Mouse (Mus musculus): ENCODE measurements around the gene Pxmp2. TPM values are rescaled to one million over a fixed set of nuclear protein-coding genes. Genes with fewer than 3 reads are reported as not detected.
A peak's percentile ranks its signal among the peaks of the same experiment; 100 is the strongest.

The Pxmp2 gene
- total and polyA plus RNA-seq, 3 experiments: 85.0 to 137 (median 107) TPM

GRCm38 (mm10) chr5:110276910-110277309 is 9.1 kb downstream of the Pxmp2 start:
- H3K36me3 ChIP-seq (ENCODE audit: control insufficient read depth, insufficient read depth, low read length): no peaks in the 10 kb centered on the region
- H3K4me1 ChIP-seq (ENCODE audit: control insufficient read depth, insufficient read depth, low read length): no peaks in the 10 kb centered on the region
- DNase-seq: no peak
- no peaks in the 10 kb centered on the region for H3K27me3 ChIP-seq (ENCODE audit: control insufficient read depth, insufficient read depth, low read length)
- H3K9ac ChIP-seq (ENCODE audit: low read depth, low read length): no peak overlapping the region
- no peak overlapping the region for H3K27ac ChIP-seq
- TF ChIP-seq CTCF (IDR thresholded peaks at IDR 0.05) (no peak), POLR2A (IDR thresholded peaks at IDR 0.05; ENCODE audit: insufficient read depth, low read depth, low read length) (no peak), EP300 (IDR thresholded peaks at IDR 0.05; ENCODE audit: insufficient read depth, low read depth, low read length) (no peak)
- intact Hi-C loops (cut with DNase I): no loop called here
- no peaks in the 10 kb centered on the region for H3K79me2 ChIP-seq (replicated peaks; ENCODE audit: control insufficient read depth, insufficient read depth, low read length)
- 95% methylated on average over 1 of the region's 1 CpGs for WGBS
- H3K4me3 ChIP-seq: no peak overlapping the region

- no peak for DNase-seq
- intact Hi-C loops (cut with DNase I): no loop called here
- Histone ChIP-seq H3K79me2 (replicated peaks; ENCODE audit: control insufficient read depth, insufficient read depth, low read length) (no peaks in the 10 kb centered on the region), H3K27me3 (ENCODE audit: control insufficient read depth, insufficient read depth, low read length) (no peaks in the 10 kb centered on the region), H3K27ac (no peak overlapping the region), H3K36me3 (ENCODE audit: control insufficient read depth, insufficient read depth, low read length) (no peaks in the 10 kb centered on the region), H3K4me3 (no peak overlapping the region), H3K9ac (ENCODE audit: low read depth, low read length) (no peak overlapping the region), H3K4me1 (ENCODE audit: control insufficient read depth, insufficient read depth, low read length) (no peaks in the 10 kb centered on the region)
- WGBS: 74% methylated on average over 2 of the region's 2 CpGs
- no peak for TF ChIP-seq POLR2A (IDR thresholded peaks at IDR 0.05; ENCODE audit: insufficient read depth, low read depth, low read length)
- no peak for TF ChIP-seq EP300 (IDR thresholded peaks at IDR 0.05; ENCODE audit: insufficient read depth, low read depth, low read length)
- no peak for TF ChIP-seq CTCF (IDR thresholded peaks at IDR 0.05)
Observed at GRCm38 (mm10) chr5:110276391-110276790, 9.6 kb downstream of the Pxmp2 start.

GRCm38 (mm10) chr5:110274846-110275245 is 11.1 kb downstream of the Pxmp2 start:
- DNase-seq: no peak
- Histone ChIP-seq H3K4me1 (ENCODE audit: control insufficient read depth, insufficient read depth, low read length) (no peaks in the 10 kb centered on the region), H3K36me3 (ENCODE audit: control insufficient read depth, insufficient read depth, low read length) (no peaks in the 10 kb centered on the region), H3K4me3 (no peak overlapping the region), H3K27me3 (ENCODE audit: control insufficient read depth, insufficient read depth, low read length) (no peaks in the 10 kb centered on the region), H3K27ac (no peak overlapping the region), H3K9ac (ENCODE audit: low read depth, low read length) (no peak overlapping the region), H3K79me2 (replicated peaks; ENCODE audit: control insufficient read depth, insufficient read depth, low read length) (no peaks in the 10 kb centered on the region)
- TF ChIP-seq CTCF (IDR thresholded peaks at IDR 0.05): no peak
- TF ChIP-seq EP300 (IDR thresholded peaks at IDR 0.05; ENCODE audit: insufficient read depth, low read depth, low read length): no peak
- intact Hi-C loops (cut with DNase I): no loop called here
- WGBS: 49% methylated on average over 2 of the region's 2 CpGs

DNA sequence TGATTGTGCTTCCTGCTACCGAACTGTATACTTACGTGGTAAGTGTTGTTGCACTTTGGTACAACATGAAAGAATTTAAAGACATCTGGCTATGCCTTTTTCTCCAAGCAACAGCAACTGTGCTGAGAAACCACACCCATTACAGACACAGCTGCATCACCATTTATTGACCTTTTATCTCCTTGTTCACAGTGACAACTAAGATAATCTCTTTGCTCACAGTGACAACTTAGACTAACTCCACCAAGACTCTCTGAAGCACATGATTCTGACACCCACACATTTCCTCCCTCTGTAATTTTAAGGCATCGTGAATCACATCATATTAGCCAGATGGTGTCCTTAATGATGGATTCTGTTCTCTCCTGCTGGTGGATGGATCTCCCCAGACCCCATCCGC is 11.8 kb downstream of the Pxmp2 start:
- Histone ChIP-seq H3K27ac (no peak overlapping the region), H3K4me1 (ENCODE audit: control insufficient read depth, insufficient read depth, low read length) (no peaks in the 10 kb centered on the region), H3K27me3 (ENCODE audit: control insufficient read depth, insufficient read depth, low read length) (no peaks in the 10 kb centered on the region), H3K4me3 (no peak overlapping the region), H3K36me3 (ENCODE audit: control insufficient read depth, insufficient read depth, low read length) (no peaks in the 10 kb centered on the region), H3K79me2 (replicated peaks; ENCODE audit: control insufficient read depth, insufficient read depth, low read length) (peaks cover 4% of the 10 kb centered on the region), H3K9ac (ENCODE audit: low read depth, low read length) (no peak overlapping the region)
- DNase-seq: no peak
- TF ChIP-seq EP300 (IDR thresholded peaks at IDR 0.05; ENCODE audit: insufficient read depth, low read depth, low read length) (no peak), CTCF (IDR thresholded peaks at IDR 0.05) (no peak), POLR2A (IDR thresholded peaks at IDR 0.05; ENCODE audit: insufficient read depth, low read depth, low read length) (no peak)
- intact Hi-C loops (cut with DNase I): no loop called here
- WGBS: 63% methylated on average over 4 of the region's 4 CpGs

DNA sequence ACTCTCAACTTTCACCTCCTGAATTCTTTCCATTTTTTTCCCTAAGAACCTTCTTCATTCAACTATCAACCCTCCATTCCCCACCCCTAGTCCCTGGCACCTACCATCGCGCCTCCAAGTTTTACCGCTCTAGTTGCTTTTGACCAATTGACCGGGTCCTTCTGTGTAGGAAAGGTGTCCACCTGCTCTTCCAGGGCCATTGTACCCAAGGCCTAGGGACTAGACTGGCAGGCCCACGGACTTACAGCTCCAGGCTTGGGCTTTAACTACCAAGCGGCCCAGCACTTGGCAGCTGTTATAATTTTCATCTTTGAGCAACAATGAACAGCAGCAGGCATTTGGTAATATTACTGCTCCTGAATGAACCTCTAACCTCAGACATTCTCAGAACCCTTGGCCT is 15.7 kb downstream of the Pxmp2 start:
- WGBS: 95% methylated on average over 6 of the region's 6 CpGs
- intact Hi-C loops (cut with DNase I): loop anchor here (1.0 kb wide), 1 partner anchor 16 kb away; the partner anchor contains the start of genes Pole and Pxmp2
- Histone ChIP-seq H3K9ac (ENCODE audit: low read depth, low read length) (no peak overlapping the region), H3K79me2 (replicated peaks; ENCODE audit: control insufficient read depth, insufficient read depth, low read length) (peaks cover 5% of the 10 kb centered on the region), H3K4me1 (ENCODE audit: control insufficient read depth, insufficient read depth, low read length) (peaks cover 5% of the 10 kb centered on the region), H3K4me3 (no peak overlapping the region; the same call in 1 of the 2 replicates), H3K27me3 (ENCODE audit: control insufficient read depth, insufficient read depth, low read length) (no peaks in the 10 kb centered on the region), H3K36me3 (ENCODE audit: control insufficient read depth, insufficient read depth, low read length) (no peaks in the 10 kb centered on the region), H3K27ac (no peak overlapping the region; the same call in 1 of the 2 replicates)
- DNase-seq: no peak
- TF ChIP-seq EP300 (IDR thresholded peaks at IDR 0.05; ENCODE audit: insufficient read depth, low read depth, low read length) (no peak), CTCF (IDR thresholded peaks at IDR 0.05) (no peak), POLR2A (IDR thresholded peaks at IDR 0.05; ENCODE audit: insufficient read depth, low read depth, low read length) (no peak)

GRCm38 (mm10) chr5:110269141-110270101 is 16.6 kb downstream of the Pxmp2 start, which contains the start of gene Pgam5:
Gene Pgam5, minus strand, starts transcription at chr5:110269913.
- Histone ChIP-seq H3K9ac (ENCODE audit: low read depth, low read length) (peak within 1 kb of the TSS; percentile 96), H3K4me3 (peak within 1 kb of the TSS; percentile 65), H3K79me2 (replicated peaks; ENCODE audit: control insufficient read depth, insufficient read depth, low read length) (peaks cover 5% of the 10 kb centered on the region), H3K27ac (peak within 1 kb of the TSS; percentile 80), H3K4me1 (ENCODE audit: control insufficient read depth, insufficient read depth, low read length) (peaks cover 5% of the 10 kb centered on the region), H3K36me3 (ENCODE audit: control insufficient read depth, insufficient read depth, low read length) (no peaks in the 10 kb centered on the region), H3K27me3 (ENCODE audit: control insufficient read depth, insufficient read depth, low read length) (no peaks in the 10 kb centered on the region)
- WGBS: under 1% methylated on average over 66 of the region's 66 CpGs
- peak; percentile 90 to 91 for DNase-seq
- intact Hi-C loops (cut with DNase I): loop anchor here (1.0 to 2.0 kb wide), 2 partner anchors 17 to 37 kb away; partner anchors contain the start of genes Pole and Pxmp2
- 0 out of 2 replicates have a peak, but pooled peaks have one; percentile 7 for TF ChIP-seq EP300 (IDR thresholded peaks at IDR 0.05; ENCODE audit: insufficient read depth, low read depth, low read length)
- TF ChIP-seq POLR2A (IDR thresholded peaks at IDR 0.05; ENCODE audit: insufficient read depth, low read depth, low read length): peak; percentile 74
- TF ChIP-seq CTCF (IDR thresholded peaks at IDR 0.05): peak; percentile 85

Data from heart, adult 2 months (tissue).